Mouse (Mus musculus) bone marrow macrophage, adult 2 months (primary cell): ENCODE data around the gene Spata46.

Experiments used
- CTCF ChIP-seq: IDR thresholded peaks from 2 replicates; pipeline ENCODE4 v1.5.1; 2012; ENCODE audit warnings: low read depth, mild to moderate bottlenecking, low read length, moderate library complexity
- POLR2A ChIP-seq: IDR thresholded peaks from 2 replicates; pipeline ENCODE4 v1.6.1; 2012; ENCODE audit warnings: mild to moderate bottlenecking, low read depth, low read length, borderline replicate concordance

DNA sequence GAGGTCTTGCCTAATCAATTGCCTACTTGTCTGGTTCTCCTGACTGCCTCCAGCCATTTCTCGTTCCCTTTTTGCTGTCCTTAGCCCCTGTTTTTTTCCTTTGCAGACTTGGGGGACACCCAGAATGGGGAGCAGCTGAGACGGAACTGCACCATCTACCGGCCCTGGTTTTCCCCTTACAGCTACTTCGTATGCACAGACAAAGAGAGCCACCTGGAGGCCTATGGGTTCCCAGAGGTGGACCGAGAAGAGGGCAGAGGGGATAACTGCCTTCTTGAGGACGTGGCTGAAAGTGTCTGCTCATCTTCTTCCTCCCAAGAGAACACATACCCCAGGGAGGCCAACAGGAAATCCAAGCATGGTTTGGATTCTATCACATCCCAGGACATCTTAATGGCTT, 2.8 kb downstream of the Spata46 start:
- TF ChIP-seq POLR2A = no peak
- TF ChIP-seq CTCF = no peak
